Mouse (Mus musculus) kidney, postnatal 0 days (tissue): ENCODE results near the gene Gm3336. TPM values are rescaled to one million over a fixed set of nuclear protein-coding genes. Genes with fewer than 3 reads are reported as not detected.

Experiments used
- ATAC-seq: fragments of 200-750 bp; cut with Nextera tagmentation; replicated peaks from 2 replicates; pipeline ENCODE4 v1.8.0; 2017; ENCODE audit warnings: low read depth, moderate number of reproducible peaks, moderate TSS enrichment, moderate library complexity; ENCODE audit not compliant: low FRiP score
- DNase-seq: peaks from one replicate; pipeline ENCODE4 v3.0.0-alpha.2; 2016; ENCODE audit warnings: low spot score
- H3K27ac ChIP-seq: fragments of 300-500 bp; sonication (generic); 2 replicates; pipeline ENCODE4 v1.5.1; 2014; ENCODE audit warnings: mild to moderate bottlenecking
- H3K27me3 ChIP-seq: fragments of 300-500 bp; sonication (generic); 2 replicates; pipeline ENCODE4 v1.6.1; 2014; ENCODE audit warnings: low read length, mixed read lengths; ENCODE audit not compliant: insufficient read depth
- H3K36me3 ChIP-seq: fragments of 300-500 bp; sonication (generic); 2 replicates; pipeline ENCODE4 v1.6.1; 2014; ENCODE audit warnings: low read length, mixed read lengths; ENCODE audit not compliant: insufficient read depth
- H3K4me1 ChIP-seq: fragments of 300-500 bp; sonication (generic); replicated peaks from 2 replicates; pipeline ENCODE4 v1.6.1; 2014; ENCODE audit warnings: antibody characterized with exemption, low read length, mixed read lengths; ENCODE audit not compliant: insufficient read depth
- H3K4me2 ChIP-seq: fragments of 300-500 bp; sonication (generic); 2 replicates; pipeline ENCODE4 v1.6.1; 2014; ENCODE audit warnings: mild to moderate bottlenecking, low read length, moderate library complexity, mixed read lengths
- H3K4me3 ChIP-seq: fragments of 300-500 bp; sonication (generic); replicated peaks from 2 replicates; pipeline ENCODE4 v1.5.1; 2014; ENCODE audit warnings: low read depth, low read length
- H3K9ac ChIP-seq: fragments of 300-500 bp; sonication (generic); 2 replicates; pipeline ENCODE4 v1.6.1; 2014; ENCODE audit warnings: low read depth, low read length
- H3K9me3 ChIP-seq: fragments of 300-500 bp; sonication (generic); replicated peaks from 2 replicates; pipeline ENCODE4 v1.6.1; 2016; ENCODE audit warnings: low read length, inconsistent platforms, mixed read lengths
- CTCF ChIP-seq: IDR thresholded peaks from 2 replicates; pipeline ENCODE4 v1.5.1; 2016; ENCODE audit warnings: antibody characterized with exemption, low read depth, mild to moderate bottlenecking, moderate library complexity
- WGBS: fragments of 180-500 bp; shearing (Covaris S2); extraction: QIAGEN DNeasy Blood & Tissue Kit; methylation state at CpG from one replicate; pipeline ENCODE4 v1.1.7; 2014; 5-methylcytosine and 5-hydroxymethylcytosine counted together
- polyA plus RNA-seq: library from polyadenylated mRNA; unstranded; fragments of >200 nt; fragmentation: Nextera tagmentation; extraction: Ambion mirVana; gene quantifications from 2 replicates; pipeline ENCODE4 v1.2.1, GENCODE M21; 2015

Gene Gm3336
- polyA plus RNA-seq, 1 experiment from 2014 or later = 0.74 TPM

GRCm38 (mm10) chr8:70710296-70710695 is 8.0 kb upstream of the Gm3336 start:
- H3K9me3 ChIP-seq = no peaks in the 10 kb centered on the region
- H3K4me1 ChIP-seq = no peaks in the 10 kb centered on the region
- no peaks in the 10 kb centered on the region for H3K36me3 ChIP-seq
- H3K9ac ChIP-seq = no peak overlapping the region
- H3K4me2 ChIP-seq = no peak overlapping the region
- H3K27me3 ChIP-seq = no peaks in the 10 kb centered on the region
- no peak for TF ChIP-seq CTCF
- no peak overlapping the region for H3K27ac ChIP-seq
- DNase-seq (no peak), ATAC-seq (no peak)
- 94% methylated on average over 1 of the region's 1 CpGs for WGBS
- H3K4me3 ChIP-seq = no peak overlapping the region

GRCm38 (mm10) chr8:70711041-70711440 is 7.3 kb upstream of the Gm3336 start:
- Histone ChIP-seq H3K27me3 (no peaks in the 10 kb centered on the region), H3K27ac (no peak overlapping the region), H3K4me1 (no peaks in the 10 kb centered on the region), H3K9ac (no peak overlapping the region), H3K36me3 (no peaks in the 10 kb centered on the region), H3K9me3 (no peaks in the 10 kb centered on the region), H3K4me2 (no peak overlapping the region), H3K4me3 (no peak overlapping the region)
- ATAC-seq (no peak), DNase-seq (no peak)
- TF ChIP-seq CTCF = no peak
- WGBS = 84% methylated on average over 11 of the region's 11 CpGs

- H3K27me3 ChIP-seq = no peaks in the 10 kb centered on the region
- no peaks in the 10 kb centered on the region for H3K4me1 ChIP-seq
- no peak for TF ChIP-seq CTCF
- H3K9ac ChIP-seq = no peak overlapping the region
- no peaks in the 10 kb centered on the region for H3K9me3 ChIP-seq
- DNase-seq = no peak
- no peak overlapping the region for H3K4me3 ChIP-seq
- no peak overlapping the region for H3K27ac ChIP-seq
- no peak overlapping the region for H3K4me2 ChIP-seq
- ATAC-seq = no peak
- H3K36me3 ChIP-seq = no peaks in the 10 kb centered on the region
- WGBS = 69% methylated on average over 7 of the region's 7 CpGs
Observed at GRCm38 (mm10) chr8:70713991-70714390, 4.4 kb upstream of the Gm3336 start.

GRCm38 (mm10) chr8:70715086-70715485 is 3.3 kb upstream of the Gm3336 start:
- Histone ChIP-seq H3K36me3 (no peaks in the 10 kb centered on the region), H3K27ac (no peak overlapping the region), H3K9me3 (no peaks in the 10 kb centered on the region), H3K27me3 (no peaks in the 10 kb centered on the region), H3K9ac (no peak overlapping the region), H3K4me1 (no peaks in the 10 kb centered on the region), H3K4me3 (no peak overlapping the region), H3K4me2 (no peak overlapping the region)
- ATAC-seq (no peak), DNase-seq (no peak)
- 41% methylated on average over 2 of the region's 2 CpGs for WGBS
- TF ChIP-seq CTCF = no peak

- WGBS = 87% methylated on average over 40 of the region's 40 CpGs
- Histone ChIP-seq H3K4me1 (no peaks in the 10 kb centered on the region), H3K27ac (no peak overlapping the region), H3K4me2 (no peak overlapping the region), H3K36me3 (no peaks in the 10 kb centered on the region), H3K27me3 (no peaks in the 10 kb centered on the region), H3K9ac (no peak overlapping the region), H3K4me3 (no peak overlapping the region), H3K9me3 (no peaks in the 10 kb centered on the region)
- ATAC-seq (no peak), DNase-seq (no peak)
- TF ChIP-seq CTCF = no peak
Observed at GRCm38 (mm10) chr8:70716521-70717400, 1.6 kb upstream of the Gm3336 start.

GRCm38 (mm10) chr8:70719796-70720270 is 1.5 kb downstream of the Gm3336 start:
- no peaks in the 10 kb centered on the region for H3K4me1 ChIP-seq
- no peaks in the 10 kb centered on the region for H3K36me3 ChIP-seq
- no peak overlapping the region for H3K4me2 ChIP-seq
- DNase-seq = no peak
- ATAC-seq = no peak
- WGBS = 43% methylated on average over 9 of the region's 9 CpGs
- no peaks in the 10 kb centered on the region for H3K9me3 ChIP-seq
- no peak overlapping the region for H3K9ac ChIP-seq
- H3K27me3 ChIP-seq = no peaks in the 10 kb centered on the region
- H3K27ac ChIP-seq = no peak overlapping the region
- no peak overlapping the region for H3K4me3 ChIP-seq
- TF ChIP-seq CTCF = no peak
